Mouse (Mus musculus) C2C12 (cell line): ENCODE results near the gene Gcnt7.

Experiments
- CEBPB ChIP-seq: IDR thresholded peaks from one replicate; pipeline ENCODE4 v1.6.1; 2011; ENCODE audit warnings: low read depth, mild to moderate bottlenecking, control low read depth, moderate library complexity
- CTCF ChIP-seq: IDR thresholded peaks from one replicate; pipeline ENCODE4 v1.5.1; 2011; ENCODE audit not compliant: control insufficient read depth, insufficient read depth, insufficient read length
- MAX ChIP-seq: IDR thresholded peaks from one replicate; pipeline ENCODE4 v1.6.1; 2011; ENCODE audit warnings: mild to moderate bottlenecking, control low read depth
- MYOG ChIP-seq: IDR thresholded peaks from one replicate; pipeline ENCODE4 v1.6.1; 2011; ENCODE audit not compliant: control insufficient read depth, insufficient read length; ENCODE audit errors: extremely low read depth

DNA sequence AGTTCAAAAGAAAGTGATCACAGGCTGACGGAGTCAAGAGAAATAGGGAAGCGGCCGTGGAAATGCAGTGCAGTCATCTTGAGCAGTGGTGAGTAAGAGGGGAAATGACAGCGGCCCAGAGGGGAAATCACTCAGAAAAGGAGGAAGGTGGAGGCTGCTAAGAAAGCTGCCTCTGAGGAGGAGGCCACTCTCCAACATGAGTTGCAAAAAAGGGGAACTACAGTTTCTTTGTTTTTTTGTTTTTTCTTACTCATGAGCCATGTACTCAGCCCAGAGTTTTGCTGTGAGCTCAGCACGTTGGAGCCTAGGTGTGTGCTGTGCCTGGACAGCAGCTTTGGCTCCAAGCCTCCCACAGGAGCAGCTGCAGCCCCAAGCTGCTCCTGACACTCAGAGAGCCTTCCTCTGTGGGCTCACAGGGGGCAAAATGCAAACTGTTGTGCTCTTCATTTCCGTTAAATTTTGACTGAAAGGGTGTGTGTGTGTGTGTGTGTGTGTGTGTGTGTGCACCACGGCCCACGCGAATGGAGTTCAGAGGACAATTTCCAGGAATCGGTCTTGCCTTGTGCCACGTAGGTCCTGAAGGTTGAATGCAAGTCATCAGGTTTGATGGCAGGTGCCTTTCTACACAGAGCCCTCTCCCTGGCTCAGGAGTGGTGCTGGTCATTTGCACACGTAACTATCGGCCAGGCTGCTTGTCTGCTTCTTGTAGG is 57.1 kb downstream of the Gcnt7 start:
- TF ChIP-seq CTCF = no peak
- TF ChIP-seq MYOG = no peak
- TF ChIP-seq MAX = no peak
- TF ChIP-seq CEBPB = no peak
